Mouse (Mus musculus): ENCODE results near the gene Sema4b.

Gene Sema4b

GRCm38 (mm10) chr7:80220237-80220797 is 33.7 kb downstream of the Sema4b start:
- DNase-seq = no peak

- DNase-seq = no peak
Measured at GRCm38 (mm10) chr7:80221179-80221750, 34.6 kb downstream of the Sema4b start.

- no peak for DNase-seq
Measured at GRCm38 (mm10) chr7:80227065-80227464, 40.4 kb downstream of the Sema4b start.

GRCm38 (mm10) chr7:80230196-80230595 is 43.6 kb downstream of the Sema4b start:
- peak; percentile 27 to 67 for DNase-seq

- DNase-seq = peak; percentile 75 to 89
Measured at GRCm38 (mm10) chr7:80231971-80232488, 45.4 kb downstream of the Sema4b start.

- peak; percentile 95 to 99 for DNase-seq
Measured at GRCm38 (mm10) chr7:80232489-80233029, 45.9 kb downstream of the Sema4b start, which contains the start of the genes Cib1 and Gdpgp1. TSS of gene Cib1 (minus strand) at chr7:80232813. TSS of gene Gdpgp1 (plus strand) at chr7:80232865.

GRCm38 (mm10) chr7:80233799-80234198 is 47.2 kb downstream of the Sema4b start:
- DNase-seq = no peak

- DNase-seq = no peak
Measured at GRCm38 (mm10) chr7:80238542-80238941, 51.9 kb downstream of the Sema4b start.

- no peak for DNase-seq
Measured at GRCm38 (mm10) chr7:80241661-80242060, 55.0 kb downstream of the Sema4b start.

- no peak for DNase-seq
Measured at GRCm38 (mm10) chr7:80244851-80245250, 58.2 kb downstream of the Sema4b start.

- DNase-seq = peak; percentile 98 to 99
Measured at GRCm38 (mm10) chr7:80246148-80246721, 59.6 kb downstream of the Sema4b start, which contains the start of gene Ttll13. TSS of gene Ttll13 (plus strand) at chr7:80246376.

- DNase-seq = no peak
Measured at GRCm38 (mm10) chr7:80246859-80247258, 60.2 kb downstream of the Sema4b start.

- no peak for DNase-seq
Measured at GRCm38 (mm10) chr7:80252437-80252836, 65.8 kb downstream of the Sema4b start.

- no peak for DNase-seq
Measured at GRCm38 (mm10) chr7:80252886-80253285, 66.2 kb downstream of the Sema4b start.

GRCm38 (mm10) chr7:80255981-80256380 is 69.3 kb downstream of the Sema4b start:
- no peak for DNase-seq

- no peak for DNase-seq
Measured at GRCm38 (mm10) chr7:80257706-80258105, 71.1 kb downstream of the Sema4b start.

GRCm38 (mm10) chr7:80260625-80261371 is 74.2 kb downstream of the Sema4b start, which contains the start of gene Ngrn:
TSS of gene Ngrn (plus strand) at chr7:80261215.
- DNase-seq = peak; percentile 93 to 94

GRCm38 (mm10) chr7:80261372-80261990 is 74.8 kb downstream of the Sema4b start:
- no peak for DNase-seq

- DNase-seq = no peak
Measured at GRCm38 (mm10) chr7:80264606-80265005, 78.0 kb downstream of the Sema4b start.

GRCm38 (mm10) chr7:80267764-80268163 is 81.1 kb downstream of the Sema4b start:
- peak in 1 of 2 experiments; percentile 3 for DNase-seq

- DNase-seq = peak; percentile 99 to 100
Measured at GRCm38 (mm10) chr7:80268897-80269750, 82.5 kb downstream of the Sema4b start, which contains the start of gene Vps33b. TSS of gene Vps33b (plus strand) at chr7:80269649.

All from kidney, postnatal 25 days (tissue).